Mouse (Mus musculus) heart, adult 2 months (tissue): ENCODE results near the gene Sdccag8. TPM values are rescaled to one million over a fixed set of nuclear protein-coding genes. Genes with fewer than 3 reads are reported as not detected.

ENCODE experiments used
- DNase-seq, 2 experiments: peaks; one replicate each; pipeline ENCODE4 v3.0.0; 2021
- H3K27ac ChIP-seq: fragments of 200-600 bp; 2 replicates; pipeline ENCODE4 v1.8.1; 2022
- H3K27me3 ChIP-seq: fragments of 200-500 bp; 2 replicates; pipeline ENCODE4 v1.6.1; 2012; ENCODE audit warnings: mild to moderate bottlenecking, low read length, inconsistent platforms, mixed read lengths; ENCODE audit not compliant: control insufficient read depth, insufficient read depth
- H3K36me3 ChIP-seq: fragments of 200-500 bp; 2 replicates; pipeline ENCODE4 v1.6.1; 2012; ENCODE audit warnings: low read length, inconsistent platforms; ENCODE audit not compliant: control insufficient read depth, insufficient read depth
- H3K4me1 ChIP-seq: fragments of 200-500 bp; 2 replicates; pipeline ENCODE4 v1.6.1; 2011; ENCODE audit warnings: low read length; ENCODE audit not compliant: control insufficient read depth, insufficient read depth
- H3K4me3 ChIP-seq: fragments of 200-600 bp; 2 replicates; pipeline ENCODE4 v1.8.1; 2022
- H3K79me2 ChIP-seq: fragments of 200-500 bp; replicated peaks from 2 replicates; pipeline ENCODE4 v1.6.1; 2012; ENCODE audit warnings: mild to moderate bottlenecking, inconsistent platforms, low read length, moderate library complexity, mixed read lengths; ENCODE audit not compliant: control insufficient read depth, insufficient read depth
- H3K9ac ChIP-seq: fragments of 200-500 bp; 2 replicates; pipeline ENCODE4 v1.6.1; 2012; ENCODE audit warnings: low read depth, mild to moderate bottlenecking, control low read depth, inconsistent platforms, low read length, mixed read lengths
- CTCF ChIP-seq: fragments of 200-600 bp; IDR thresholded peaks from 2 replicates; pipeline ENCODE4 v1.8.1; 2022; ENCODE audit warnings: antibody characterized with exemption, mild to moderate bottlenecking, moderate library complexity
- EP300 ChIP-seq: fragments of 200-500 bp; IDR thresholded peaks from 2 replicates; pipeline ENCODE4 v1.6.1; 2011; ENCODE audit warnings: low read depth, low read length, control low read depth; ENCODE audit not compliant: insufficient read depth
- POLR2A ChIP-seq: fragments of 200-500 bp; IDR thresholded peaks from 2 replicates; pipeline ENCODE4 v1.6.1; 2011; ENCODE audit warnings: mild to moderate bottlenecking, low read depth, low read length, control low read depth; ENCODE audit not compliant: insufficient read depth
- WGBS: fragments of 180-500 bp; shearing (Covaris S2); methylation state at CpG from one replicate; pipeline ENCODE4 v1.1.7; 2018; 5-methylcytosine and 5-hydroxymethylcytosine counted together
- intact Hi-C: fragments of 180-260 bp; cut with DNase I; formaldehyde crosslinking; loops from one replicate; pipeline ENCODE4 v1.15.1; 2025
- polyA plus RNA-seq: library from polyadenylated mRNA; depleted of rRNA; stranded (reverse); fragments of >200 nt; gene quantifications from 2 replicates; pipeline ENCODE4 v1.2.3, GENCODE M21; 2012
- total RNA-seq, 2 experiments: library from RNA; stranded (reverse); gene quantifications; 2 replicates each; pipeline ENCODE4 v1.2.3; 2021

Gene Sdccag8
- total and polyA plus RNA-seq, 3 experiments: 2.6 to 4.6 (median 3.5) TPM

DNA sequence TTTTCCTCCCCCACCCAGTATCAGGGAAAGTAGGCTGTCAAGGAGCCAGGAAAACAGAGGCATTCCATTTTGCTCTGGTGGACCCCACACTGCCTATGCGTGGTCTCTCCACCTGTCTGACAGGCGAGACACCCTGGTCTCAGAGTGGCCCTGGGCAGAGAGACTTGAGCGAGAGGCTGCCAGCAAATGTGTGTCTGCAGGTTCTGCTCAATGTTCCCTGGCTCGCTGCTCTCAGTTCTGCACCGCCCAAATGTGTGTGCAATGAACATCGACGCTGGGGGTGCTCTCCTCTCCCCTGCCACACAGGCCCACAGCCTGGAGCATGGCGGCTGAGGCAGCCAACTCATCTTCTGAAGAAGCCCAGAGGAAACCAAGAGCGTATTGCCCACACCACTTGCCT is 112.9 kb downstream of the Sdccag8 start:
- WGBS: 94% methylated on average over 9 of the region's 9 CpGs
- intact Hi-C loops: no loop called here

DNA sequence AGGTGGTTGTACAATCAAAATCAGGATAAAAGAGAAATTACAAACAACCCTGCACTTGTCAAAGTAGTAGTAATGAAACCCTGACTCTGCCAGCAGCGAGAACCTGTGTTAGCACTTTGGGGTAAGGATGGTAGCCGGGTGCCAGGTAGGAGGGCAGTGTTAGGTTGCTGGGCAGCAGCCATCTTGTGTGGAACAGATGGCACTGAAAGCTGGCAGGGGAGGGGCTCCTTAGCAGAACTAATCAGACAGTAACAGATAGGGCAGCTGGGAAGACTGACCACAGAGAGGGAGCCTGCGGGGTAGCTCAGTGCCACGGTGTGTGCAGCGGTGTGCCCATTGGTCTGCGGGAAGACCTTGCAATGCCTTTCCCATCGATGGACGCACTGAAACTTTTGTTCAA is 115.2 kb downstream of the Sdccag8 start:
- WGBS: 96% methylated on average over 8 of the region's 8 CpGs
- TF ChIP-seq CTCF (no peak), POLR2A (no peak), EP300 (no peak)
- Histone ChIP-seq H3K4me3 (no peak overlapping the region), H3K36me3 (no peaks in the 10 kb centered on the region), H3K27ac (no peak overlapping the region), H3K27me3 (no peaks in the 10 kb centered on the region), H3K79me2 (no peaks in the 10 kb centered on the region), H3K9ac (no peak overlapping the region), H3K4me1 (no peaks in the 10 kb centered on the region)
- no peak for DNase-seq
- intact Hi-C loops: no loop called here

More for the DNA sequence above, 112.9 kb downstream of the Sdccag8 start:
- no peak for DNase-seq
- Histone ChIP-seq H3K9ac (no peak overlapping the region), H3K79me2 (no peaks in the 10 kb centered on the region), H3K27ac (no peak overlapping the region), H3K4me1 (no peaks in the 10 kb centered on the region), H3K36me3 (no peaks in the 10 kb centered on the region), H3K27me3 (no peaks in the 10 kb centered on the region), H3K4me3 (no peak overlapping the region)
- TF ChIP-seq POLR2A (no peak), EP300 (no peak), CTCF (no peak)

DNA sequence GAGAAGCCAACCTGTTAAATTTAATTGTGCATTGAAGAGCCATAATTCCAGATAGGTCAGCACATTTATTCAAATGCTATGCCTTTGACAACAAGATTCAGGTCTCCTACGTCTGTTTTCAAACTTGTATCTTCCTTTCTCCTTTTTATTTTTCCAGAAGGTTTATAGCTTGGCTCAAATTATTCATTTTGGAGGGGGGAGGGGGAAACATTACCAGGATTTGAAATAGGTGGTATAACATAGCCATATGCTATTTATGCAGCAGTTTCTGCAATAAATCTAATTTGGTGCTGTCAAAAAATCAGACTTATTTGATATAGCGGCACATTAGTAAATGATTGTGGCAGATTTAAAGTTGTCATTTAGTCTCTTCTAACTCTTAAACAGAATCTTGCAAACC is 116.1 kb downstream of the Sdccag8 start:
- intact Hi-C loops: no loop called here
- TF ChIP-seq POLR2A (no peak), CTCF (no peak), EP300 (no peak)
- Histone ChIP-seq H3K9ac (no peak overlapping the region), H3K27me3 (no peaks in the 10 kb centered on the region), H3K4me1 (no peaks in the 10 kb centered on the region), H3K36me3 (no peaks in the 10 kb centered on the region), H3K79me2 (no peaks in the 10 kb centered on the region), H3K4me3 (no peak overlapping the region), H3K27ac (no peak overlapping the region)
- DNase-seq: no peak
- 92% methylated on average over 2 of the region's 2 CpGs for WGBS

DNA sequence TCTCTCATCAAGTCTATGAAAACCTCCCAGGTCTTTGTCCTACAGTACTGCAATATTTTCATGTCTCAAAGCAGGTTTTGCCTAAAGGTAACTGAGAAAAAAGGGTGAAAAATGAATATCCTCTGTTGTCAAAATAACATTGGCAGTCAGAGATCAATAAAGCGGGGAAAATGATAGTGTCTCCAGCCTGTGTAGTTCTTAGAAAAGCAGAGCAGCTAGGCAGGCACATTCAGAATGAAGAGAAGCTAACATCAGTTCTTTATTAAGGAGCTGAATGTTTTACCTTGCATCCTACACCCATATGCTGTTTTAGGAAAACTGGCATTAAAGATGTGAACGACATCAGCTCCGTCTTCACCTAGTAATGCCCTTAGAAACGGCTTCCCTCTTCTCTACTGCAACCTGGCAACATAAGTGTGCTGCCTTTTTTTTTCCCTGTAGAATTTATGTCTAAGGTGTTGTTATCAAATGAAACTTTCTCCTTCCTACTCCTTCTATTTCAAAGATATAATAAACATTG is 116.6 kb downstream of the Sdccag8 start:
- H3K27ac ChIP-seq: no peak overlapping the region
- intact Hi-C loops: no loop called here
- H3K4me3 ChIP-seq: no peak overlapping the region
- H3K9ac ChIP-seq: no peak overlapping the region
- WGBS: 88% methylated on average over 4 of the region's 4 CpGs
- no peaks in the 10 kb centered on the region for H3K27me3 ChIP-seq
- no peaks in the 10 kb centered on the region for H3K4me1 ChIP-seq
- no peak for DNase-seq
- H3K79me2 ChIP-seq: no peaks in the 10 kb centered on the region
- no peaks in the 10 kb centered on the region for H3K36me3 ChIP-seq
- TF ChIP-seq POLR2A: no peak
- TF ChIP-seq CTCF: no peak

DNA sequence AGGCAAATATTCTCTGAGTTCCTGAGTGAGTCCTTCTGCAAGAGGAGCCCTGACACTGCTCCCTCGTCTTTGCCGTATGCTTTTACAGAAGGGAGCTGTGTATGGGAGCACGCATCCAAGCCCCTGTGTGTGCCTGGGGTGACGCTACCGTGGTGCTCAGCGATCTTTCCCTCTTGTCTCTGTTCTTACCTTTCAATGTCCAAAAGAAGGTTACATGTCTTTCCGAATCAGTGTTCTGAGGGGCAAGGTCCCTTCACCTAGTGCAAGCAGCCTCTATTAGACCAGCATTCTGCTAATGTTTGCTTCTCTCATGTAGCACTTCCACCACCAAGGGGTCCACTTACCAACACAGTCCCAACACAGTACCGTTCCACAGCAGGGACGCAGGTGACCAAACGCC is 117.1 kb downstream of the Sdccag8 start:
- intact Hi-C loops: no loop called here
- Histone ChIP-seq H3K27ac (no peak overlapping the region), H3K9ac (no peak overlapping the region), H3K27me3 (no peaks in the 10 kb centered on the region), H3K4me1 (no peaks in the 10 kb centered on the region), H3K79me2 (no peaks in the 10 kb centered on the region), H3K4me3 (no peak overlapping the region), H3K36me3 (no peaks in the 10 kb centered on the region)
- 92% methylated on average over 10 of the region's 10 CpGs for WGBS
- TF ChIP-seq POLR2A: no peak
- TF ChIP-seq CTCF: no peak
- no peak for TF ChIP-seq EP300
- DNase-seq: no peak

DNA sequence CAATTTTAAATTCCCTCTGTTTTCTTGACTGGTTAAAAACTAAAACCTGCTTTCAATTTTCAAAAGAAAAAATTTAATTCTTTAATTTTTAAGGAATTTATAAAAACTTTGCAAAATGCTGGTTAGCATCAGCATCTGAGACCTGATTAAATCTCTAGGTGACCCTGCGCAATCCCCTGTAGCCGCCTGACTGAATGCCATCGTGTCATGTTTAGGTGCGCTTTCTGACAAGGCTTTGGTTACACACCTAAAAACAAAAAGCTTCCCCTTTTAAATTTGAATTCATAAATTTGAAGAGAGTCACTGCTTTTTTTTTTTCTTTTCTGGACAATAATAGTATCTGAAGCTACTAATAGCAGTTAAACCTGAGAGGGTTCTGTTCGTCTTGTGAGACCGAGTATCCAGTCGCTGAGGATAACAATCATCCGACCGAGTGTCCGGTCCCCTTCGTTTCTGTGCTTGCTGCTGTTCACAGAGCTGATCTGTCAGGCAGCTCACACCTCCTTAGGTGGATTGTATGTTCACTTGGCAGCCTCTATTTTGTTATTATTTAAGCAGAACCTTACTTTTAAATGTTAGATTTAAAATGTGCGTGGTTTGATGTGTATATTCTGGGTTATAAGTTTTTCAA is 118.0 kb downstream of the Sdccag8 start:
- no peaks in the 10 kb centered on the region for H3K36me3 ChIP-seq
- H3K27me3 ChIP-seq: no peaks in the 10 kb centered on the region
- no peaks in the 10 kb centered on the region for H3K79me2 ChIP-seq
- no peak overlapping the region for H3K4me3 ChIP-seq
- TF ChIP-seq CTCF: no peak
- no peak for TF ChIP-seq EP300
- TF ChIP-seq POLR2A: no peak
- no peaks in the 10 kb centered on the region for H3K4me1 ChIP-seq
- no peak for DNase-seq
- no peak overlapping the region for H3K9ac ChIP-seq
- WGBS: 92% methylated on average over 12 of the region's 12 CpGs
- no peak overlapping the region for H3K27ac ChIP-seq
- intact Hi-C loops: no loop called here
